ENCODE assay signal across 8 mouse cellular contexts in genomic region chr6:71143154-71143893, GRCm38 (mm10). TPM values are rescaled to one million over a fixed set of nuclear protein-coding genes. Genes with fewer than 3 reads are reported as not detected.
DNase-seq lines count a peak whose midpoint lies in the region; ATAC-seq and TF ChIP-seq lines count a peak whose summit lies in the region.

No protein-coding gene starts in this region.

- peaks cover 6% of the 10 kb centered on the region for H3K4me1 ChIP-seq in heart, adult 2 months (ENCODE audit: control insufficient read depth, insufficient read depth, low read length)
- H3K4me1 ChIP-seq in hindbrain, embryonic 10.5 days (replicated peaks): peaks cover 10% of the 10 kb centered on the region
- peaks cover 5% of the 10 kb centered on the region for H3K4me1 ChIP-seq in limb, embryonic 13.5 days
- peaks cover 22% of the 10 kb centered on the region for H3K4me1 ChIP-seq in small intestine, adult 2 months (ENCODE audit: control insufficient read depth, insufficient read depth, insufficient read length, low read length)

- TF ChIP-seq POLR2A in heart, adult 2 months (IDR thresholded peaks at IDR 0.05; ENCODE audit: insufficient read depth, low read depth, low read length): no peak
- TF ChIP-seq POLR2A in small intestine, adult 2 months (IDR thresholded peaks at IDR 0.05; ENCODE audit: low read depth, low read length): no peak

- peak overlapping the region; percentile 89 for H3K9ac ChIP-seq in heart, adult 2 months (ENCODE audit: low read depth, low read length)
- H3K9ac ChIP-seq in limb, embryonic 13.5 days: peak overlapping the region; percentile 68

- no peak for TF ChIP-seq EP300 in heart, adult 2 months (IDR thresholded peaks at IDR 0.05; ENCODE audit: insufficient read depth, low read depth, low read length)

- H3K4me2 ChIP-seq in limb, embryonic 13.5 days (replicated peaks): peak overlapping the region; percentile 66

- no peaks in the 10 kb centered on the region for H3K79me2 ChIP-seq in heart, adult 2 months (replicated peaks; ENCODE audit: control insufficient read depth, insufficient read depth, low read length)

- peak overlapping the region; percentile 81 for H3K4me3 ChIP-seq in heart, adult 2 months
- peak overlapping the region; percentile 72 for H3K4me3 ChIP-seq in hindbrain, embryonic 10.5 days
- H3K4me3 ChIP-seq in limb, embryonic 13.5 days: peak overlapping the region; percentile 51
- peak overlapping the region; percentile 78 for H3K4me3 ChIP-seq in small intestine, adult 2 months (ENCODE audit: low read depth, low read length)

- 2% methylated on average over 19 of the region's 19 CpGs for WGBS in heart, adult 2 months
- 3% methylated on average over 19 of the region's 19 CpGs for WGBS in hindbrain, embryonic 10.5 days
- under 1% methylated on average over 19 of the region's 19 CpGs for WGBS in limb, embryonic 13.5 days
- 2% methylated on average over 19 of the region's 19 CpGs for WGBS in small intestine, adult 2 months

- H3K27ac ChIP-seq in heart, adult 2 months: peak overlapping the region; percentile 55
- peak overlapping the region; percentile 88 for H3K27ac ChIP-seq in hindbrain, embryonic 10.5 days
- H3K27ac ChIP-seq in limb, embryonic 13.5 days: no peak overlapping the region
- peak overlapping the region; percentile 99 for H3K27ac ChIP-seq in small intestine, adult 2 months (ENCODE audit: insufficient read depth, low read depth, low read length)

- TF ChIP-seq CTCF in heart, adult 2 months (IDR thresholded peaks at IDR 0.05): no peak
- no peak for TF ChIP-seq CTCF in small intestine, adult 2 months (IDR thresholded peaks at IDR 0.05; ENCODE audit: extremely low read depth, insufficient read length, insufficient replicate concordance, low read depth, low read length)

- H3K9me3 ChIP-seq in hindbrain, embryonic 10.5 days: no peaks in the 10 kb centered on the region
- H3K9me3 ChIP-seq in limb, embryonic 13.5 days: 0 out of 2 replicates have a peak, but pooled peaks cover 3% of the 10 kb centered on the region

- H3K27me3 ChIP-seq in heart, adult 2 months (ENCODE audit: control insufficient read depth, insufficient read depth, low read length): no peaks in the 10 kb centered on the region
- H3K27me3 ChIP-seq in hindbrain, embryonic 10.5 days (ENCODE audit: insufficient read depth, poor library complexity, severe bottlenecking): no peaks in the 10 kb centered on the region; the same call in 1 of the 2 replicates
- H3K27me3 ChIP-seq in limb, embryonic 13.5 days: 0 out of 2 replicates have a peak, but pooled peaks cover 3% of the 10 kb centered on the region
- no peaks in the 10 kb centered on the region for H3K27me3 ChIP-seq in small intestine, adult 2 months (ENCODE audit: control insufficient read depth, insufficient read depth, low read length)

- H3K36me3 ChIP-seq in heart, adult 2 months (ENCODE audit: control insufficient read depth, insufficient read depth, low read length): no peaks in the 10 kb centered on the region
- no peaks in the 10 kb centered on the region for H3K36me3 ChIP-seq in hindbrain, embryonic 10.5 days
- H3K36me3 ChIP-seq in limb, embryonic 13.5 days: no peaks in the 10 kb centered on the region
- no peaks in the 10 kb centered on the region for H3K36me3 ChIP-seq in small intestine, adult 2 months (ENCODE audit: control insufficient read depth, insufficient read depth, low read length)

- ATAC-seq in limb, embryonic 13.5 days (ENCODE audit: low FRiP score, low read depth): no peak; the same call in 1 of the 2 replicates

- intact Hi-C loops in heart, adult 2 months (cut with DNase I): no loop called here
- intact Hi-C loops in heart, postnatal 25 days (cut with DNase I): no loop called here
- intact Hi-C loops in left cerebral cortex, postnatal 14 days (cut with DNase I): no loop called here

- DNase-seq in heart, adult 2 months: no peak
- no peak for DNase-seq in heart, postnatal 25 days (ENCODE audit: low spot score)
- DNase-seq in cerebellum, adult 8-10 months: peak; percentile 27
- peak; percentile 30 for DNase-seq in hindbrain, embryonic 10.5 days (ENCODE audit: low spot score)
- DNase-seq in ovary, postnatal 14 days (ENCODE audit: low spot score): no peak
- DNase-seq in left cerebral cortex, postnatal 14 days (ENCODE audit: low spot score in 2 of 2): no peak

RNA-seq across cellular contexts. Expression of gene Thnsl2, which starts 0.9 kb away (rescaled TPM):
- 1 to 10 TPM; 3.4 to 4.1 TPM for total RNA-seq in heart, adult 2 months (2021)
- polyA plus RNA-seq in heart, adult 2 months (2012; rRNA removed): 6.0 and 6.1 TPM in 2 replicates
- 1 to 10 TPM; 4.2 to 4.9 TPM for total RNA-seq in heart, postnatal 25 days (2021)
- 6.4 and 8.2 TPM in 2 replicates for polyA plus RNA-seq in hindbrain, embryonic 10.5 days (2016; fragmentation: Nextera tagmentation; extraction: Ambion mirVana)
- 6.1 and 7.6 TPM in 2 replicates for polyA plus RNA-seq in limb, embryonic 13.5 days (2015; fragmentation: Nextera tagmentation; extraction: Ambion mirVana)
- polyA plus RNA-seq in small intestine, adult 2 months (2012; rRNA removed): 10.0 and 23.1 TPM in 2 replicates
- total RNA-seq in left cerebral cortex, postnatal 14 days (2021): 1 to 10 TPM; 2.5 to 2.6 TPM

RNA-seq across cellular contexts. Expression of gene Fabp1, which starts 56.3 kb away (rescaled TPM):
- not detected for total RNA-seq in heart, adult 2 months (2021)
- 2.2 TPM in 1 of 2 replicates, not detected in the other for polyA plus RNA-seq in heart, adult 2 months (2012; rRNA removed)
- not detected for total RNA-seq in heart, postnatal 25 days (2021)
- polyA plus RNA-seq in hindbrain, embryonic 10.5 days (2016; fragmentation: Nextera tagmentation; extraction: Ambion mirVana): not detected in 2 replicates
- 0.48 and 2.0 TPM in 2 replicates for polyA plus RNA-seq in limb, embryonic 13.5 days (2015; fragmentation: Nextera tagmentation; extraction: Ambion mirVana)
- 100 and 118 TPM in 2 replicates for polyA plus RNA-seq in small intestine, adult 2 months (2012; rRNA removed)
- total RNA-seq in left cerebral cortex, postnatal 14 days (2021): not detected

Comparison
In these comparisons a context has a peak if more than half of its experiments do, and no peak if none do; other contexts are left out.
1. DNase-seq: peak in cerebellum, adult 8-10 months (single experiment) and hindbrain, embryonic 10.5 days (single experiment); none in heart, adult 2 months (0 of 2), heart, postnatal 25 days (single experiment), ovary, postnatal 14 days (single experiment) and left cerebral cortex, postnatal 14 days (0 of 2).
2. RNA of gene Fabp1, which starts 56.3 kb away (polyA plus RNA-seq): 100 to 118 TPM in small intestine, adult 2 months; 0.48 to 2.0 TPM in limb, embryonic 13.5 days, 2.2 TPM in heart, adult 2 months and not detected in hindbrain, embryonic 10.5 days; every median in the first group is over 10 times any median in the second.
3. Peak in every context shown above with its lines, with median percentiles within 50 percentile points of each other: H3K4me3 ChIP-seq.